Mouse (Mus musculus): ENCODE measurements at regions not wholly inside any gene's neighbourhood (a gene's known extent, or its start where the extent isn't known, plus 50 kb on each side); places are given as distances from the start of the nearest gene placed in this dataset.
"Not testable (repeated sequence)": the region's sequence is repeated elsewhere in the genome, so short reads cannot be mapped to it uniquely, and the experiment has no call there.

DNA sequence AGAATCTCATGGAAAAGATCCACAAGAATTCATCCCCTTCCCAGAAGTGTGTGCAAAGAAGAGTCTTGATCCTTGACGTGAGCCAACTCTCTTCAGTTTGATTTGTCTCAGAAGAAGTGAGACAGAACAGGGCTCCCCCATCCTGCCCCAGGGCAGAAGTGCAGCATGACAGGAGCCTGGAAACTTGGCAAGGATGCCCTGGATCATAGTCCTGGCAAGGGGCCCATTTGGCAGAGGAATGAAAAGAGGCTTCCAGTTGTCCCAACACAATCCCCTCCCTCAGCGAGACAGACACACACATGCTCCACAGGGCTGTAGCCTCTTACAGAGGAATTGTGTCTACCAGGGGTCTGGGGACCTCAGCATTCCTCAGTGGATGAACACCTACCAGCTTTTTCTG lies 102.7 kb downstream of the Ptpn20 start:
- peak; percentile 89 for DNase-seq

DNA sequence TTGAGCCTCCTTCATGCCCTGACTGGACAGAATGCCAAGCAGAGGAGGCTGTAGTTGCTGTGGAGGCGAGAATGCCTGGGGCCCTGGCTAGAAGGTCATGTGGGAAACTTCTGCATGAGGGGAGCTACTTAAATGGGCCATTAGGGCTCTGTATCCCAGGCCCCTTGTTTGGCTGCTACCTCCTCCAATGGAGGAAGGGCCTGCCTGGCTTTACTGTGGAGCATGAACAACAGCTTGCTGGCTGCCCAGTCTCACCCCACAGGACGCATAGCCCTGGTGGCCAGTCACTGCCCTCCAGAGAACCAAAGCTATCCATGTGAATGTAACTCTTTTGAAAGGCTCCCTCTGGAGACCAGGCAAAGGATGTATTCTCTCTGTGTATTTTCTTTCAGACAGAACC lies 105.2 kb downstream of the Ptpn20 start:
- DNase-seq: no peak

DNA sequence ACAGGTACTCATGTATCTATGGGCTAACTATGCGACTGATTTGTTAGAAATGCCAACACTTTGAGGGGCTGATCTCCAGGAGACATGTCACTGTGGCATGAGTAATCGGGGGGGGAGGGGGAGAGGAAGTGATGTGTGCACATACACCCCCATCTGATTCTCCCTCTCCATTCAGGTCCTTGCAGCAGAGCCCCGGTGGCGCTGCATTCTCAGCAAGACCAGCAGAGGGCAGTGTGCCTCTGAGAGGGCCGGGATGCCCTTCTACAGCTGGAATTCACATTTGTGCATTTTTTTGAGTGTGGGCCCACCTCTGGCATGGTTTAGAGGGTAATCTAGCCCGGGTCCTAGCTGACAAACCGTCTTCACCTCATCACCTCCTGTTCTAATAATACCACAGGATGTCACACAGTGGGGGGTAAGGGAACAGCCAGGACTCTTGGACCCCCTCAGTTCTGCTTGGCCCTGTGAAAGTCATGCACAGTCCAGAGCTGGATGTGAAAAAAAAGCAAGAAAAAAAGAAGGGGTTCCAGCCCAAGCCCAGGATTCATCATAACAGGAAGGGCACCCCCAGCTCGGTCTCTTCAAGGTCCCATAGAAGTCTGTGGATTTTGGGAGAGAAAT lies 106.5 kb downstream of the Ptpn20 start:
- DNase-seq: peak; percentile 71

DNA sequence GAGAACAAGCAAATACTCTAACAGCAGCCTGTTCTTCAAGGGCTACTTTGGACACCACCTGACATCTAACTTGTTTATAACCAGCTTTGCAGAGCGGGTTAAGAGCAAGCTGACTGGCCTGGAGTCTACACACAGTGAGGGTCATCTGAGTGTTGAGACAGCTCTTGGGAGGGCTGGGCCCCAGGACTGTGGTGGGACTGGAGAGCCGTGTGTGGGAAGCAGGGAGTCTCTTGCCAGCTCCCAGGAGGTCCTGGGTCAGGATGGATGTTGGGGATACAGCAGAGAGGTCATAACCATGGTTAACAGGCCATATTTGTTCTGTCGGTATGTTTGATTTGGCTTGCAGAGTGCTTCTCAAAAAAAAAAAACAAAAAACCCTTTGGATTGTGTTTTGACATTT lies 107.8 kb downstream of the Ptpn20 start:
- DNase-seq: peak; percentile 29

DNA sequence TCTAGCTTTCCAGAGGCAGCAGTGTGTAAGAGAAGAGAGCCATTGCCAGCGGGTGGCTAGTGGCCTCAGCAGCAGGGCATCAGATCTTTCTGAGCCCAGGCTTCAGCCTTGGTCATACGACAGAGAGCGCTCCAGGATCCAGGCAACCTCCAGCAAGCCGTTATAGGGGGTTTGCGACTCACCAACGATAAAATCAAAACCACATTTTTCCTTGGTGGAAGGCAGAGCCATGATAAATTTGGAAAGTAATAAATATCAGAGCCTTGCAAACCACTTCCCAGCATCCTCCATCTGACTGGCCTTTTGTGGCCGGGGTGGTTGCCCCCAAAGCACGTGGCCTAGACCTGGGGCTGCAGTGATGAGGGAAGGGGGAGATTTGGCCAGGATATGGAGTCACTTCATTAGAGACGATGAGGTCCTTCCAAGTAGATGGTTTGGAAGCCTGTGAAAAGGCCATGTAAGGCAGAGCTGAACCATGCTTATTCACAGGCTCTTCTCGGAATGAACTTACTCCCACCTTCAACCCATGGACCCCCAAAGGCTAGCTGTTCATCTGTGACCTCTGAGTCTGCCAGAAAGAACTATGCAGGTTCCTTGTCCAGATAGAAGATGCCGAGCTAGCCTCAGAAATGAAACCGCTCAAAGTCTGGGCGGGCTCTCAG lies 110.9 kb downstream of the Ptpn20 start:
- no peak for DNase-seq

DNA sequence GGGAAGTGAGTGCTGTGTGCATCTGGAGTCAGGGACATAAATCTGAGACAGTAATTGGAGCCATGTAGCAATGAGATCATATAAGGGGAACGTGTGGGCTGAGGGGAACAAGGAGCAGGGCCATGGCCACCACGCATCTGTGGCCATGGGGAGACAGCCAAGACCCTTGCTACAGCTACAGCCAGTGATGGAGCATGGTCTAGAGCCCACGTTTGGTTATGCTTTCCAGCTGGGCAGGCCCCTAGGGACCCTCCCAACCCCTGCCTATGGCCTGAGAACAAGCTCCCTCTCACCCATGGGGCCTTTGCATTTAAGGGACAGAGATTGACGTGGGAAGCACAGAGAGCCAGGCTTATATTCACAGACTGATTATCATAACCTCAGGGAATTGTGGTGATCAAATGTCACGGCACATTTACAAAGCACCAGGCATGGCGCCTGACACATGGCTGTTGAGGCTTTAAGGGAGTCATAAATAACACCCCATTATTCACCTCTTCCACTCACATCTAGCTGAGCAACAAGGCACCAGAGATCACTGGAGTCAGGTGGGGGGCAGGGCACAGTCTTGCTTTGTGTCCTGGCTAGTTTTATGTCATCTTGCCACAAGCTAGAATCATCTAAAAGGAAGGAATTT lies 118.8 kb downstream of the Ptpn20 start:
- no peak for DNase-seq

DNA sequence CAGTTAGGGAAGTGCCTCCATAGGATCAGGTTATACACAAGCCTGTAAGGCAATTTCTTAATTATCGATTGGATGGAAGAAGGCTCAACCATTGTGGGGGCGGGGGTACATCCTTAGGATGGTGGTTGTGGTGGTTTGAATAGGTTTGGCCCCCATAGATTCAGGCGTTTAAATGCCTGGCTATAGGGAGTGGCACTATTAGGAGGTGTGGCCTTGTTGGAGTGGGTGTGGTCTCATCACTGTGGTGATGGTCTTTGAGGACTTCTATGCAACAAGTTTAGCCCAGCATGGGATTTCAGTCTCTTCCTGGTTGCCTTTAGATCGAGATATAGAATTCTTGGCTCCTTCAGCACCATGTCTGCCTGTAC lies 119.3 kb downstream of the Ptpn20 start:
- no peak for DNase-seq

DNA sequence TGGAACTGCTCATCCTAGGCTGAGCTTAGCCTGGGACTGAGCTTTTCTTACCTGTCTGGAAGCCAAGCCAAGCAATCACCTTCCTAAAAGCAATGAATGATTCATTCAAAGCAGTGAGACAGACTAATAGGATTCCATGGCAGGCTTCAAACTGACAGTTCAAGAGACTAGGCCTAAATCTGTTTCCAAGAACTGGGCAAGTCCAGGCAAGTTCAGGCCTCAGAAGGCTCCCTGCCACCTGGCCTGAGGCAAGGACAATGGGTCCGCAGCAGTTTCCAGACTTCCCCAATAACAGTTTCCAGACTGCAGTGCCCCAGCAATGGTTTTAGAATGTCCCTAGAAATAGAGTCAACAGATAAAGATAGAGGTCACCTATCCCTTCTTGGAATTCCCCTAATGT lies 123.5 kb downstream of the Ptpn20 start:
- no peak for DNase-seq

DNA sequence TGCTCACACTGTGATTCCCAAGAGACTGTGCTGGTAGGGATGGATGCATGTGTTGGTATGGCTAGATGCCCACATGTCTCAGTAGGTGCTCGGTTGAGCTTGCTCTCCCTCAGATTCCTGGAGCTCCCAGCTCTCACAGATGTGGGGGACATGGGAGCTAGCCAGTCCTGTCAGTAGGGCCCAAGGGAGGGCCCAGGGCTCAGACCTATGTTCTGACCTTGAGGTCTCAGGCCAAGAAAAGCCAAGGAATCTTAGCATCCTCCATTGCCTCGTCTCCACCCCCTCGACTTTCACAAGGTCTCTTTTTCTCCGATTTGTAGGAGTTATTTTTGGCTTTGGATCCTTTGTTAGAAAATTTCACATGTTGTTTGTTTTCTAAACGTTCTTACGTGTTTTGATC lies 130.6 kb downstream of the Ptpn20 start:
- no peak for DNase-seq

DNA sequence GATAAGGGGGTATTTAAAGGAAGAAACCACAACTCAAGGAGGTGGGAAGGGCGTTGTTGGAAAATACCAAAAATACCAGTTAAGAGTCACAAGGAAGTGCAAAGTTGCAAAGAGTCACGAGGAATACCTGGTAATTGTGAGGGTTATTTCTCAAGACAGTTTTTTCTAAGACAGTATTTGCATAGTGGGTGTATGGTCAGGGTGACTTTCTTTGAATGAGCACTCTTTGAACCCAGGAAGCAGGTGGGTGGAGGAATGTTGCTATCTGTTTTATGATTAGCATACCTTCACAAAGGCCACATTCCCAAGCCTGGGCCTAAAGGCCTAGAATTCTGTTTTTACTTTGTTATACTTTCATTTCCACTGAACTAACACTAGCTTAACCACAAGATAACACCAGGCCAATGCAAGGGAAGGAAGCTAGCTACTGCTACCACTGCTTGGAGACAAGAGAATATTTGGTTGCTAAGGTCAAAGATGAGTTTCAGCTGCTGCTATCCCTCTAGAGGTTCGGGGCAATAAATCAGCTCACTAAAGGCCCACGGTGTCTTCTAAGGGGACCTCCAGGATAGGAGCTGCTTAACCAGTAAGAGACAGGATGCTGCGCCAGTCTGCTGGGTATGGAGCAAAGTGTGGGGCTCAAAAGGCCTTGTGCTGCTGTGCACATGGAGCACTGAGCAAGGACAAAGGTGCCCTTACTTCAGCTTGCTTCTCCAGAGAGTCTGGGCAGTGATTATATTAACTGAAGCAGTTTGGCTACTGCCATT lies 133.6 kb downstream of the Ptpn20 start:
- not testable (repeated sequence) for DNase-seq

DNA sequence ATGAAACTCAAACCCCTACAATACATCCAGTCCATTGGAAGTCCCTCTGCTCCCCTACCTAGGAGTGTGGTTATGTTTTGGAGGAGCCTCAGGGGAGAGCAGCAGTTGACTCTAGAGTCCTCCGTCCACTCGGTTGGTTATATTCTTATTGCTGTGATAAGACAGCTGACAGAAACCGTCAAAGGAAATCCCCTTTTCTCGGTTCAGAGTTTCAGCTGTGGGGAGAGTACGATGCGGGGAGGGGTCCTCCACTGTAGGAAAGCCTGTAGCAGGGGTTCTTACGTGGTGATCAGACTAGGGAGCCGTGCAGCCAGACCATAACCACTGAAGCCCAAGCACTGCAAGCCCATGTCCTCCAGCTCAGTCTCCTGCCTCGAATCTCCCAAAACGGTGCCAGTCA lies 137.5 kb downstream of the Ptpn20 start:
- DNase-seq: no peak

DNA sequence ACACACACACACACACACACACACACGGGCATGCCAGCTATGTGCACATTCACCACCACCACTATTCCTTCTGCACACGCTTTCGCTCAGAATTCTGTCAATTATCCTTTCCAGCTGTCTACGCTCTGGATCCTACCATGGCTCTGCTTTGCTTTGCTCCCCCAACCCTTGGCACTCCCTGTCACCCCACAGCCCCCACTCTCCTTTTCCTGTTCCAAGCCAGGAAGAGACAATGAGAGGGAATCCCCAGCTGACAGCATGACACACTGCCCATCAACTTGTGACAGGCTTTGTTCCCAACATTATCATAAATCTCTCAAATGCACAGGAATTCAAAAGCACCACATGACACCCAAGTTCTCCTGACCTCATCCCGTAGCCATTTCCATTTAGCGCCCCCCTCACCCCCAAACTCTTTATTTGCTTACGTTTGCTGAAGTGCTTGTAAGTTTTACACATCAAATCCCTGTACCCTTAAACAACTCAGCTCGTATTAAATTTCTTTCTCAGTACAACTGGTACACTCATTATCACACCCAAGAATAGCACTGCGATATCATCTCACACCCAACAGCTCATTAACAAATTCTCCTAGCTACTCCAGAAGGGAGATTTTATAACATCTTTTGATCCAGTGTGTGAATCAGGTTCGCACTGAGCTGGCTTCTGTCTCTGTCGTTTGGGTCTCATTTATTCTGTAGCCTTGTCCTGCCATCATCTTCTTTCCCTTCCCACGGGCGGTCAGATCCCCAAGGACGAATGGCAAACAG lies 140.3 kb downstream of the Ptpn20 start:
- DNase-seq: no peak

DNA sequence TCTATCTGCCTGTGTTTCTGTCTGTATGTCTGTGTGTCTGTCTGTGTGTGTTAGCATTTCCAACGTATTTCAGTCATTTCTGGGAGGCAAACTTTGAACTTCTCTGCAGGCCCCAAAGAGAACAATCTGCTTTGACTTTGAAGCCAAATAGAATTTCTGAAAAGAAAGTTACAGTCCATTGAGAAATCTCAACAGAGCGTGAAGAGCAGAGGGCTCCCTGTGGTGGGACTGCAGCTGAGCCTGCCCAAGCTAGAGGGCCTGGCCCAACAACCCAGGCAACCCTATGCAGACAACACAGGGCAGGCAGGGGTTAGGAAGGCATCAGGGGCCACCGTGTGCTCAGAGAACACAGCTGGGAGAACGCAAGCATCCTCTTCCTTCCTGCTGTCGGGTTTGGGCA lies 143.7 kb downstream of the Ptpn20 start:
- peak; percentile 68 for DNase-seq

DNA sequence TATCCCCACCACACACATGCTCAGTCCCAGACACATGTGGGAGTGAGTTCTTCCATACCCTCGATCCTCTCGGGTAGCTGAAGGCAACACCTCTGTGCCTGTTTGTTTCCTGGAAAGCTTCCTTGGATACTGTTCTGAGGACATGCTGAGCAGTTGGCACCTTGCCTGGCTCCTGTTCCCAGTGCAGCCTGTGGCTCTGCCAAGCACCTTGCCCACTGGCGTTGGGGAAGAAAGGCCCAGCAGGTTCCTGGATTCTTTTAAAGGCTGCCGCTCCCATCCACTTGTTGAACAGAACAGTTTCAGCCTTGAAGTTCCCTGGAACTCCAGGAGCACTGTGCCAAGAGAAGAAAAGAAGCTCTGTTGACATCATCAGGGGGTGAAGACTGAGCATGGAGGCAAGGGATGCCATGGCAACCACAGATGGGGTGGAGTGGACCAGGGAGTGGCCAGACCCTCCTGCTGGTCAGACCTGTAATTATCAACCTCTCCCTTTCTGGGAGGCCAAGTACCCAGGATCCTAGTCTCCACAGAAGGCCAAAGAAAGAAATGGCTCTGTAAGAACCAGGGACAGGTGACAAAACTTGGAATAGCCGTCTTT lies 145.5 kb downstream of the Ptpn20 start:
- DNase-seq: peak; percentile 79

DNA sequence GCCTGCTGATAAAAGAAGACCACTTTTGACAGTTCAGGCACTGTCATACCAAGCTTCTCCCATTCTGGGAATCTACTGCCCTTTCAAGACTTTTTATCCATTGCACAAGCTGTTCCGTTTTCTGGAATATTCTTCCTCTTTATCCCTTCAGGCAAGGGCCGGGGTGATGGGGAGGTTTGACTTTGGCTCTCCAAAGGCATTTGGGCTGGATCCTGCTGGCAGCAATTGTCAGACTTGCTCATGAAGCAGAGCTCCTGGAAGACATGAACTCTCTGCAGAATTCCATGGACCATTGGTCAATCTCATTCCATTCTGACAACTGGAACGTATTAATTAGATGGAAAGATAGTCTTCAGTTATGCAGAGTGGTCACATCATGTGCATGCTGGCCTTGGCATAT lies 146.6 kb downstream of the Ptpn20 start:
- DNase-seq: no peak

DNA sequence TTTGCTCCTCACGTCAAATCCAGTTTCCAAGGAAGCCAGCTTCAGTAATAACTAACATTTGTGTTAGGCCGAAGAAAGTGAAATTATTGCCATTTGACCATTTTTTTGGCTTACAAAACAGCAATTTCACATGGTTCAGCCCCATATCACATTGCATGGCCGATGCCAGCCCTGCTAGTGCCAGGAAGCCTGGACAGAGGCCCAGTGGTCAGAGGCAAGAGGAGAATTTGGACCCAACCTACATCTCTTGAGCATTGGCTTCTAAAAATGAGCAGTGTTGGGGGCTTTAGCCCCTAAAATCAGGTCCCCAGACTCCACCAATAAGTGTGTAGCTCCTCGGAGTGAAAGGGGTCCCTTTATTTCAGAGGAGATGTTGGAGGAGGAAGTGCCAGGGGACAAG lies 157.2 kb downstream of the Ptpn20 start:
- no peak for DNase-seq

DNA sequence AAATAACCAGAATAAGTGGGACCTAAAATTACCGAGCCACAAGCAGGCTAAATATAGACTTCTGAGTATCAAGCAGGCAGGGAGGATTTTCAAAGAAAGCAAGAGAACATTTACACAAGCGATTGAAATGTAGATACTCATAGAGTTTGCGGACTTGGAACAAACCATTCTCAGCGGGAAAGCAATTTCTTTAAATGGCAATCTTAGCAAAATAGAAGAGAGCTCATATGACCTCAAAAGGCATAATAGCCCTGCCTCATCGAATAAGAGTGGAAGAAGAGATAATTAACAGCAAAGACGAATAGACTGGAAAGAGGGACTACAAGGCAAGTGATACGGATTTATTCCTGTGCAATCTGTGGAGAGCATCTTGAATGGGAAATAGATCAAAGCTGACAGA lies 163.7 kb upstream of the Gdf10 start:
- no peak for DNase-seq

DNA sequence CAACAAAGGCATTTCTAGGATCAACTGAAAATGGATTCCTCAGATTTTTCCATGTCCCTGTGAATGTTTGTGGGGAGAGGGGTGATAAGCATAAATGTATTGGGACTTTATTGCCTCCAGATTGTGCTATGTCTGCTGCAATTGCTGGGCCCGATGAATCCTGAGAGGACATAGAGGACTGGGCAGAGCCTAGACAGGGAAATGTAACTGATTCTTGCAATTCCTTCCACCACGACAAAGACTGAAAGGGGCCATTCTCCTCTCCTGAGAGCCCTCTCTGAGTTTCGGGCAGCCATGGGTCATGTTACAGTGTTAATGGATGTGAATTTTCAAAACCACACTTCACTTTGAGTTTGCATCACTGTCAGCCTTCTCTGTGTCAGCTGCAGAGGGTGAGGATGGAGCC lies 159.7 kb upstream of the Gdf10 start:
- DNase-seq: no peak

DNA sequence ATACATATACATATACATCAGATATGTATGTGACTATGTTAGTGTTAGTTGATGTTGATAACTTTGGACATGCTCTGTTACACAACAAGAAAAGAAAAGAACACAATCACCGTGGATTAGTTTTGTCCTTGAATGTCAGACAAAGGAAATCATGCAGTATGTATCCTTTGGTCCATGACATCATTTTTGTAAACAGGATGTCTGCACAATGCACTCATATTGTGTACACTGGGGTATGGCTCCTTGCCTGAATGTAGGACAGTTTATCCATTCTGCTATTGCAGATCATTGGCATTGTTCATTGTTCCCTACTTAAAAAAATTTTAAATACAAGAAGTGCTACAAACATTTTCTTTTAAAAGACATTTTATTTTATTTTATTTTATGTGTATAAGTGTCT lies 157.6 kb upstream of the Gdf10 start:
- no peak for DNase-seq

DNA sequence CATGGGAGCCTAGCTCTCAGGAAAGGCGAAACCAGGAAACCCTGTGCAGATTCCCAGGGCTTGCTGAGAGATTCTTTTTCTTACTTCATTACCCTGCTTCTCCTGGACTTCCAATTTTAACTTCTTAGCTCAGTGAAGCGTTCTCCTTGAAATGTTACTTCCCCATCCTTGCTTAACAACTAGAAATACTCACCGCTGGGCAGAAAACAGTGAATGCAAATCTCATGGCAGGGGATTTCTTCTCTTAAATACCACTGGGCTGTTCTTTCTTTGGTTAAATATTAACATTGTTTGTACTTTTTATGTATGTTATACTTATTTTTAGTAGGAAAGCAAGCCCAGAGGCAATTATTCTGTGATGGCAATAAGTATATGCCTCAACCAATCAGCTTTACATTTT lies 151.0 kb upstream of the Gdf10 start:
- DNase-seq: no peak

DNA sequence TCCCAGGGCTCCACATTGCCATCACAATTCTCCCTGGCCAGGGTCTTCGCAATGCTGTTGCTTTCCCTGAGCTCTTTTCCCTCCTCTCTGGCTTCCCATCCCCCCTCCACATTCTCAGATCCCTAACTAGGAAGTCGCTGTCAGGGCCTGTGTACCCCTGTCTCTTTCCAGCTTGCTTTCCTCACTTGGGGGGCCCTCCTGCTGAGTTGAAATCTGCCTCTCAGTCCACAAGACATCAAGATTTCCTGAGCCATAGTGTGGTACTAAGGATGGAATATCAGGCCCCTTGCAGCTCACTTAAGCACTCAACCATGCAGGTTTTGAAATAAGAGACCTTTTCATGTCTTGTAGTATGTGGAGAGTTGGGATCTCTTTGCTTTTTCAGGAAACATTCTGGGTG lies 133.8 kb upstream of the Gdf10 start:
- no peak for DNase-seq

DNA sequence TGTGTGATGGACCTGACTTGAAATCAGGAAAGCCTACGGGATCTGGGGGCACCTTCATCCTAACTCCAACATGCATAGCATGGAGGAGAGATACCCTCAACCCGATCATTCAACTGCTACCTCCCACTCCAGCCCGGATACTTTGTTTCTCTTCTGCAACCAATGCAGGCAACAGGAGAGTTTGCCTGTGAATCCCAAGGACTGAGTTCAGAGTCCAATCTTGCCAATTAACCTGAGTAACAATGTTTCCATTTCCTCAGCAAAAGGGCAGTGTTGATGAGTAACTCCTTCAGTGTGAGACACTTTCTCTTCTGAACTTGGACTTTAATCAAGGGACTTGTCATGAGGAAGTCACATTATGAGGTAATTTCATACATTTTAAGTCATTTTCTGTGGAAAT lies 129.1 kb upstream of the Gdf10 start:
- peak; percentile 89 for DNase-seq
